Mouse (Mus musculus) kidney, embryonic 15.5 days (tissue): ENCODE measurements around the gene Fam167b. TPM values are rescaled to one million over a fixed set of nuclear protein-coding genes. Genes with fewer than 3 reads are reported as not detected.

Experiments
- ATAC-seq: fragments of 200-750 bp; cut with Nextera tagmentation; replicated peaks from 2 replicates; pipeline ENCODE4 v1.8.0; 2017; ENCODE audit warnings: moderate TSS enrichment; ENCODE audit not compliant: low FRiP score
- H3K27ac ChIP-seq: fragments of 300-500 bp; sonication (generic); 2 replicates; pipeline ENCODE4 v1.5.1; 2015; ENCODE audit warnings: mild to moderate bottlenecking, inconsistent platforms
- H3K27me3 ChIP-seq: fragments of 300-500 bp; sonication (generic); 2 replicates; pipeline ENCODE4 v1.6.1; 2015; ENCODE audit warnings: inconsistent platforms
- H3K36me3 ChIP-seq: fragments of 300-500 bp; sonication (generic); 2 replicates; pipeline ENCODE4 v1.6.1; 2015; ENCODE audit warnings: inconsistent platforms
- H3K4me1 ChIP-seq: fragments of 300-500 bp; sonication (generic); 2 replicates; pipeline ENCODE4 v1.6.1; 2015; ENCODE audit warnings: inconsistent platforms
- H3K4me2 ChIP-seq: fragments of 300-500 bp; sonication (generic); 2 replicates; pipeline ENCODE4 v1.6.1; 2015; ENCODE audit warnings: moderate library complexity, mild to moderate bottlenecking, inconsistent platforms
- H3K4me3 ChIP-seq: fragments of 300-500 bp; sonication (generic); replicated peaks from 2 replicates; pipeline ENCODE4 v1.5.1; 2015; ENCODE audit warnings: mild to moderate bottlenecking, inconsistent platforms
- H3K9ac ChIP-seq: fragments of 300-500 bp; sonication (generic); 2 replicates; pipeline ENCODE4 v1.6.1; 2015; ENCODE audit warnings: mild to moderate bottlenecking, inconsistent platforms
- H3K9me3 ChIP-seq: fragments of 300-500 bp; sonication (generic); replicated peaks from 2 replicates; pipeline ENCODE4 v1.6.1; 2016; ENCODE audit warnings: inconsistent platforms
- WGBS: fragments of 180-500 bp; shearing (Covaris S2); methylation state at CpG from one replicate; pipeline ENCODE4 v1.1.7; 2015; ENCODE audit warnings: mixed read lengths; 5-methylcytosine and 5-hydroxymethylcytosine counted together
- polyA plus RNA-seq: library from polyadenylated mRNA; unstranded; fragments of >200 nt; fragmentation: Nextera tagmentation; extraction: Ambion mirVana; gene quantifications from 2 replicates; pipeline ENCODE4 v1.2.1, GENCODE M21; 2015

The Fam167b gene
- polyA plus RNA-seq, 1 experiment from 2014 or later, result 29.1 TPM

DNA sequence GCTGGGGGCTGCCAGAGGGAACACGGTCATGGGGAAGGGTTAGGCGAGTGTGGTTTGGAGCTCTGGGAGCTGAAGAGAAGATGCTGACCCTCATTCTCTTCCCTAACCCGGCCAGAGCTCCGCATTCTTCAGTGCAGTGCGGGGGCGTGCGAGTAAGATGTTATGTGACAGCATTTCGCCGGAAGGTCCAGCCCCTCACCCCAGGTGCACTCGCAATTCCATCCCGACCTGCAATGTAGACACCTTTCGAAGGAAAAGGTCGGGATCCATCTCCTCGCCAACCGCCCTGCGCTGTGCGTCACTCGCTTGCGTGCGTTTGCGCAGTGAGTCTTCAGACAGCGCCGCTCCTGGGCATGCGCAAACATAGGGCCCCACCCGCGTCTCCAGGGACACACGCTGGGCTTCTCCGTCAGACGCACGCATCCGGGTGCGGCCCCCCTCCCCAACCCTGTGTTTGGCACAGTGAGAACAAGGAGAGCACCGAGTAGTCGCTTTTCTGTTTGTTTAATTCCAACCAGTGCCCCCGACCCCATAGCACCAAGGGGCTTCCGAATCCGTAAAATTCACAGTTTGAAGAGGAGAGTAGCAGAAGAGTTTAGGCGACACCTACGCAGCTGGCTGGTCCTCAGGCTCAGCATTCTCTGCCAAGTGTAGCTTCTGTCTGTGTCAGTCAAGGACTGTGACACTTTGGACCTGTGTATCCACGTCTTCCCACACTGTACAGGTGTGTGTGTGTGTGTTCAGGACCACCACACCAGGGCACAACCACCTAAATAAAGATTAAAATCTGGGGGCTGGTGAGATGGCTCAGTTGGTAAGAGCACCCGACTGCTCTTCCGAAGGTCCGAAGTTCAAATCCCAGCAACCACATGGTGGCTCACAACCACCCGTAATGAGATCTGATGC lies 40.7 kb upstream of the Fam167b start, which contains the start of gene Iqcc:
Gene Iqcc (minus strand): TSS at position 314 of the 906 bp plus-strand sequence.
- H3K9me3 ChIP-seq, result no peaks in the 10 kb centered on the region
- peak; percentile 90 for ATAC-seq
- H3K9ac ChIP-seq, result peak within 1 kb of the TSS; percentile 76
- WGBS, result 5% methylated on average over 44 of the region's 44 CpGs
- H3K4me1 ChIP-seq, result peaks cover 37% of the 10 kb centered on the region
- H3K4me2 ChIP-seq, result peak within 1 kb of the TSS; percentile 86
- peak within 1 kb of the TSS; percentile 73 for H3K4me3 ChIP-seq
- peak within 1 kb of the TSS; percentile 88 for H3K27ac ChIP-seq
- H3K36me3 ChIP-seq, result peaks cover 22% of the 10 kb centered on the region
- H3K27me3 ChIP-seq, result no peaks in the 10 kb centered on the region

DNA sequence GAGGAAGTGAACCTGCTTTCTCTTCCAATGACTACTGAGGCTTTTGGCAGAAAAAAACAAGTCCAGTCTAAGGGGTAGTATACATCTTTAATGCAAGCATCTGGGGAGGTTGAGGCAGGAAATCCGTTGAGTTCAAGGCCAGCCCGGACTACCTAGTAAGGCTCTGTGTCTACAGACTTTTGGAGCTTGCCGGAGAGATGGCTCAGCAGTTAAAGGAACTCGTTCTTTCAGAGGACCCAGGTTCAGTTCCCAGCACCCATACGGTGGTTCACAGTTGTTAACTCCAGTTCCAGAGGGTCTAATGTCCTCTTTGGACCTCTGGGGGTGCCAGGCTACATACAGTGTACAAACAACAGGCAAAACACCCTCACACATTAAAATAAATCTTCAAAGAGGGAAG lies 39.7 kb upstream of the Fam167b start:
- WGBS, result 96% methylated on average over 5 of the region's 5 CpGs
- Histone ChIP-seq H3K4me3 (peak overlapping the region; percentile 73), H3K9me3 (no peaks in the 10 kb centered on the region), H3K27me3 (no peaks in the 10 kb centered on the region), H3K4me1 (peaks cover 34% of the 10 kb centered on the region), H3K9ac (peak overlapping the region; percentile 76), H3K4me2 (peak overlapping the region; percentile 86), H3K27ac (peak overlapping the region; percentile 88; the same call in 1 of the 2 replicates), H3K36me3 (peaks cover 22% of the 10 kb centered on the region)
- no peak for ATAC-seq

DNA sequence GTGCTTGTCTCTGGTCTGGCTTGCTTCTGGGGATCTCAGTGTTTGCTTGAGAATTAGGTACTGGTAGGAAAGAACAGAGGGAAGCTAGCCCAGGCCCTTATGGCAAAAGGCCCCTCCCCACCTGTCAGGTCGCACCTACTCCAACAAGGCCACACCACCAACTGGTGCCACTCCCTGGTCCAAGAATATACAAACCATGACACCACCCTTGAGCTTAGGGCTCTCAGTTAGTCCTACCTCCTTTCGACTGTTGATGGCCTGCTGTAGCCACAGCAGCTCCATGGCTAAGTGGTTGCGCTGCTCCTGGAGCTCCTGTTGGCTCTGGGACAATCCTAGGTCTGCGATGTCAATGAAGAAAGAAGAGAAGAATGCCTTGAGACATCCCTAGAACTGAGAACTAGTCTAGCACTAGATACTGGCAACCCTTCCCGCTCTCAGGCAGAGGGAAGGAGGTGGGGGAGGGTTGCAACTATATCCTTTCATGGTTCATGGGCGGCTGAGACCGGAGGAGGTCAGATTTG lies 38.8 kb upstream of the Fam167b start:
- no peak overlapping the region for H3K4me2 ChIP-seq
- no peak for ATAC-seq
- no peak overlapping the region for H3K9ac ChIP-seq
- 75% methylated on average over 7 of the region's 7 CpGs for WGBS
- peaks cover 26% of the 10 kb centered on the region for H3K4me1 ChIP-seq
- no peak overlapping the region for H3K27ac ChIP-seq
- peaks cover 22% of the 10 kb centered on the region for H3K36me3 ChIP-seq
- no peak overlapping the region for H3K4me3 ChIP-seq
- H3K27me3 ChIP-seq, result no peaks in the 10 kb centered on the region
- no peaks in the 10 kb centered on the region for H3K9me3 ChIP-seq

DNA sequence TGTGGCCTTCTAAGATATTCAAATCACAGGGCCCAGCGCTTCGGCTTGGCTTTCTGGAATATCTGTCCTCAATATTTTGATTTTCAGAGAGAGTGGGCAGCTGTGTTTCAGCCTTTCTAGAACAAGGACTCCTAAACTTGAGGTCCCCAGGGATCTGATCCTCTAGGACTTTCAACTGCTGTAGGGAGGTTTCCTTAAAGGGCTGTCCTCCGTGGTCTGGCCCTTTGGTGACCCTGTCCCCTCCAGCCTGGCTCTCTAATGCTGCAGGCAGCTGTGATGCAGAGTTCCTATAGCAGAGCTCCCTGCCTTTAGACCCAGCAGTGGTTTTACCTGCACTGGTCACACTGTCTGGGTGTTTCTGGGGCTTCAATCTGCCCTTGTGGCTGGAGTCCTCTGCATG lies 38.3 kb upstream of the Fam167b start:
- 90% methylated on average over 3 of the region's 3 CpGs for WGBS
- H3K36me3 ChIP-seq, result peaks cover 22% of the 10 kb centered on the region

DNA sequence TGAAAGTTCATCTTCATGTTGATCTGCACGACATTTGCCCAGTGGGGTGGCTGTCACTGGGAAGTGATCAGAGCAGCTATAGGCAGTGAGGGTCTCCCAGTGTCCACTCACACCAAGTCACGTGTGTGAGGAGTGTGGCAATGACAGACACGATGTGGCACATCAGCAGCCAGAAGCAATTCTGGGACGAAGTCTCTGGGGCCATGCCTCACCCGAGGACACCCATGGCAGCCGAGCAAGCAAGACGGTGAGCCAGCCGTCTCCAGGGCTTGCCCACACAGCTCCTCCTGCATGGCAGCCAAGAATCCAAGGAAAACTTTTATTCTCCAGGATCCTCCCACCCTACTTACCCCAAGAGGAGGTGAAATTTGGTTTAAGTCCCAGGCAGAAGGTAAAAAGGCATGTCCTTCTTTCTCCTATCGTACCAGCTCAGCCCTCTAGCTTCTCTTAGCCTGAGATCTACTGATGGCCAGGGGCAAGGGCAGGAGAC lies 37.5 kb upstream of the Fam167b start:
- ATAC-seq, result no peak
- Histone ChIP-seq H3K4me3 (no peak overlapping the region), H3K4me1 (peaks cover 24% of the 10 kb centered on the region), H3K9me3 (no peaks in the 10 kb centered on the region), H3K9ac (no peak overlapping the region), H3K27me3 (no peaks in the 10 kb centered on the region), H3K27ac (no peak overlapping the region), H3K36me3 (peaks cover 22% of the 10 kb centered on the region), H3K4me2 (no peak overlapping the region)
- WGBS, result 86% methylated on average over 9 of the region's 9 CpGs

More for the DNA sequence above, 38.3 kb upstream of the Fam167b start:
- H3K27me3 ChIP-seq, result no peaks in the 10 kb centered on the region
- no peak overlapping the region for H3K4me2 ChIP-seq
- H3K27ac ChIP-seq, result no peak overlapping the region
- no peak overlapping the region for H3K4me3 ChIP-seq
- ATAC-seq, result no peak
- no peaks in the 10 kb centered on the region for H3K9me3 ChIP-seq
- H3K9ac ChIP-seq, result no peak overlapping the region
- H3K4me1 ChIP-seq, result peaks cover 26% of the 10 kb centered on the region

DNA sequence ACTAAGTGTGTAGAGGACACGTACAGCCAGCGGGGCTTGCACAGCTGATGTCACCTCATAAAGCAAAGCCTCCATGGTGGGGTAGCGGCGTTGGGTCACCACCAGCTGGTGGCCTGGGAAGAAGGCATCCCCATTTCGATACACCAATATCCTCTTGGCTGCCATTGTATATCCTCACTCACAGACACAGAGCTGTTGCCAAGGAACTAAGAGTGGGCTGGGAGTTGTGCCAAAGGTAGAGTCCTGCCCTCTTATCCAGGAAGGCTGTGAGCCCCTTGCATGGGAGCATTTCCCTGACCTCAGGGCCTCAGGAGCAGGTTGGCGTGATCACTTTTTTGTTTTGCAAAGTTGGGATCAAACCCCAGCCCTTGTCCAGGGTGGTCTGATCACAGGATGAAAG lies 35.7 kb upstream of the Fam167b start, which contains the start of gene Dcdc2b:
Gene Dcdc2b (minus strand): TSS at position 165 of the 400 bp plus-strand sequence.
- WGBS, result 86% methylated on average over 6 of the region's 6 CpGs
- Histone ChIP-seq H3K9me3 (no peaks in the 10 kb centered on the region), H3K4me2 (no peak within 1 kb of the TSS), H3K36me3 (peaks cover 32% of the 10 kb centered on the region), H3K27me3 (no peaks in the 10 kb centered on the region), H3K9ac (no peak within 1 kb of the TSS), H3K4me3 (no peak within 1 kb of the TSS), H3K27ac (no peak within 1 kb of the TSS), H3K4me1 (peaks cover 18% of the 10 kb centered on the region)
- no peak for ATAC-seq

DNA sequence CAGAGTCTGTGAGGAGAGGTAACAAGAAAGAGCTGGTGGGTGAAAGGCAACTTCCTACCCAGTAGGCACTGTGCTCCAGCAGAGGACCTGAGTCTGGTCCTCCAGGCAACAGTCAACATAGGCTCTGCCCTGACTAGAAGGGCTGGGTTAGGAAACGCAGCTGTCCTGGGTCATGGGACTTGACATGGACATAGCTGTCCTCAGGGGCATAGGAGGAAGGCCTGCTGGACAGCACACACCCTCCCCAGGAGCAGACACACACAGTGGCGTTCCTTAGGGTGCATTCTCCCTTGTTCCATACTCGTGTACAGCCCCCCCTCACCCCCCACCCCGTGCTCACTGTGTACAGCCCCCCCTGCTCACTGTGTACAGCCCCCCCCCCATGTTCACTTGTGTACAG lies 32.1 kb upstream of the Fam167b start:
- Histone ChIP-seq H3K9ac (no peak overlapping the region), H3K4me2 (no peak overlapping the region), H3K4me3 (no peak overlapping the region), H3K4me1 (0 out of 2 replicates have a peak, but pooled peaks cover 3% of the 10 kb centered on the region), H3K27ac (no peak overlapping the region), H3K27me3 (no peaks in the 10 kb centered on the region), H3K36me3 (peaks cover 40% of the 10 kb centered on the region), H3K9me3 (no peaks in the 10 kb centered on the region)
- no peak; the same call in 1 of the 2 replicates for ATAC-seq
- 67% methylated on average over 4 of the region's 4 CpGs for WGBS

DNA sequence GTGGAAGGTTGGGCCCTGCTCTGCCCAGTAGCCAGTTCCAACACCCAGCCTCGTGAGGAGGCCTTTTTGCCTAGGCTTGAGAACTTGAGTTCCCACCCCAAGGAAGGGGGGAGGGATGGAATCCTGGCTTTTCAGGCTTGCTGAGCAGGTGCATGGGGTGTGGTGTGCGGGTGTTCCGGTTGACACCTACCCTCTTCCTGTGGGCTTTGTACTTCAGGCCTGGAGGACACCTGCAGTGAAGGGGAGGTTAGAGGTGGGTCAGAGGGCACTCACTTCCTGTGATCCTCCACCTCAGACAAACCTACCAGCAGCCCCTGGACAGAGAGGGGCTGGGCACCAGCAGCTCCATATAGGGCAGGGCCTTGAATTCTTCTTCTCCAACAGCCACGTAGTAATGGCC lies 31.7 kb upstream of the Fam167b start:
- H3K9ac ChIP-seq, result 0 out of 2 replicates have a peak overlapping the region, but pooled peaks have one; percentile 22
- H3K36me3 ChIP-seq, result peaks cover 43% of the 10 kb centered on the region
- ATAC-seq, result 0 out of 2 replicates have a peak, but pooled peaks have one; percentile 31
- no peaks in the 10 kb centered on the region for H3K9me3 ChIP-seq
- H3K4me1 ChIP-seq, result 0 out of 2 replicates have a peak, but pooled peaks cover 3% of the 10 kb centered on the region
- WGBS, result 65% methylated on average over 4 of the region's 4 CpGs
- H3K4me3 ChIP-seq, result no peak overlapping the region
- H3K4me2 ChIP-seq, result no peak overlapping the region
- no peak overlapping the region for H3K27ac ChIP-seq
- no peaks in the 10 kb centered on the region for H3K27me3 ChIP-seq

DNA sequence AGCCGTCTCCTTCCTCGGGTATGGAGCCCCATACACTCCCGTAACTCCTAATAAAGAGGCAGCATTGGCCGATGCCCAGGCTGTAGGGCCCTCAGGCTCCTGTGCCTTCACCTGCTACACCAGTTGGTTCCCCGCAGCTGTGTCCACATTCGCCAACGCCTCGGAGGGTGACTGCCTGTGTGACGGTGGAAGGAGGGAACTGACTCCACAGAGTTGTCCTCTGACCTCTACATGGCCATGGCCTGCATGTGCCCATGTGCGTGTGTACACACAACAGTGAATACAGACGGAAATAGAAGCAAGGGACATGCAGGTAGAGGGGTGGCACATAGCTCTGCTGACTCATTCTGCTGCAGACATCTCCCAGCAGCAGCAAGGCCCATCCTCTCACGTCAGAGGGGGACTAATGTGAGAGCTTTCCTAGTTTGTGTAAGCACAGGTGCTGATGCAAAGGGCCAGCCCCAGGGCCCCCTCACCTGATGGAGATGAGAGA lies 30.8 kb upstream of the Fam167b start:
- H3K4me1 ChIP-seq, result 0 out of 2 replicates have a peak, but pooled peaks cover 3% of the 10 kb centered on the region
- H3K36me3 ChIP-seq, result peaks cover 51% of the 10 kb centered on the region
- no peak overlapping the region for H3K4me3 ChIP-seq
- no peaks in the 10 kb centered on the region for H3K9me3 ChIP-seq
- H3K4me2 ChIP-seq, result no peak overlapping the region
- no peaks in the 10 kb centered on the region for H3K27me3 ChIP-seq
- WGBS, result 82% methylated on average over 12 of the region's 12 CpGs
- H3K27ac ChIP-seq, result no peak overlapping the region
- H3K9ac ChIP-seq, result no peak overlapping the region
- ATAC-seq, result 0 out of 2 replicates have a peak, but pooled peaks have one; percentile 13

DNA sequence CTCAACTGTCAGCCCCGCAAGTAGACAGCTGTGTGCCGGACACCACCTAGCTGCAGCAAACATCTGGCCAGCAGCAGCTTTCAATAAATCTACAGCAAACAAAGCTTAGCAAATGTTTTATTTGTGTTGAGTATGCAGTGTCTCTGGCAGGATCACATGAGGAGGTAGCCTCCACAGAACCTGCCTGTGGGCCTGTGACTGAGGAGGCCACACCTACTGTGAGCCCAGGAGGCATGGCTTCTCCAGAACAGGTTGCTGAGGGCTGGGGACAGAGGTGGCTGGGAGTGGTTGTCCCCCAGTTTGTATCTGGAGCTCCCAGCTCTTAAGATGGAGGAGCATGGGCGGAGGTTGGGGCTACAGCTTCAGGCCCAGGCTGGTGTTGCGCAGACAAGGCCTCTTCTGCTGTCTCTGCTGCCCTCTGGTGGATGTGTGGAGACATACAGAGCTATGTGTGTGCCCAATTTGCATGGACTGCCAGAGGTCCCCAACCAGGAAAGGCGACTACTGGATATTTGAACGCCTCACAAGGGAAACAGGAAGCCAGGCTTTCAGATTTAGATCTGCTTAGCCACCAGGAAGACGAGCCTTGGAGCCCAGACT lies 30.2 kb upstream of the Fam167b start:
- no peak overlapping the region for H3K4me3 ChIP-seq
- H3K9ac ChIP-seq, result no peak overlapping the region
- peaks cover 58% of the 10 kb centered on the region for H3K36me3 ChIP-seq
- 33% methylated on average over 7 of the region's 7 CpGs for WGBS
- no peaks in the 10 kb centered on the region for H3K9me3 ChIP-seq
- no peak overlapping the region for H3K27ac ChIP-seq
- peak; percentile 73; the same call in 1 of the 2 replicates for ATAC-seq
- 0 out of 2 replicates have a peak, but pooled peaks cover 3% of the 10 kb centered on the region for H3K4me1 ChIP-seq
- no peaks in the 10 kb centered on the region for H3K27me3 ChIP-seq
- H3K4me2 ChIP-seq, result no peak overlapping the region

DNA sequence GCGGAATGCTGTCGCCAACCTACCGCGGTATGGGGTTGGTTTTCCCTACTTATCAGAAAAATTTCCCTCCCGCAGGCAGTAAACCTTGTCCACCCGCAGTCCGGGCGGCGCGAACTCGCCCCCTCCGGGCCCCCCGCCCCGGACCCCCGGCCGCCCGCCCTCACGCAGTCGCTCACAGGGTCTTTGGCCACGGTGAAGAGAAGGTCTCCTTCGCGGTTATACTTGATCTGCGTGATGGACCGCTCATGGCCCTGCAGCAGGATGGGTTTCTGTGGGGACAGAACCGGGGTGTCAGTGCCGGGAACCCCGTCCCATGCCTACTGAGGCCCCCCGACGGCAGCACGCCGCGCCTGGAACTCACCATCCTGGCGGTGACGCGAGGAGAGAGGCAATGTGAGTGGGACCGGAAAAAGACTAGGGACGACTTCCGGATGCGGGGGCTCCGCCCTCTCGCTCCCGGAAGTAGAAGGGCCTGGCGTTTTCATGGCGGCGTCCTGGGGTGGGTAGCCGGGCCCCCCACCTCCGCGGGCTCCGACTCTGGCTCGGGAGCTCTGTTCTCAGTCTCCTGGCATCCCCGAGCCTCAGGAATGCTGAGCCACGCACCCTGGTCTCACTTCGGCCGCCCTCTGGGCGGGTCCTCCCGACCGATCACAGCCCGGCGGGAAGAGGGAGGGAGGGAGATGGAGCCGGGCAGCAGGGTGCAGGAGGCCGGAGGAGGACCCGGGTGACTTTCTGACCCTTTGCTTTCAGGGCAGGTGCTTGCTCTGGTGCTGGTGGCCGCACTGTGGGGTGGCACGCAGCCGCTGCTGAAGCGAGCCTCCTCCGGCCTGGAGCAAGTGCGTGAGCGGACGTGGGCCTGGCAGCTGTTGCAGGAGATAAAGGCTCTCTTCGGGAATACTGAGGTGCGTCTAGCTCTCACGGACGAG lies 22.1 kb upstream of the Fam167b start, which contains the start of the genes Eif3i and Tmem234:
Gene Eif3i (minus strand): TSS at position 416 of the 926 bp plus-strand sequence.
Gene Tmem234 (plus strand): TSS at position 436 of the 926 bp plus-strand sequence.
- Histone ChIP-seq H3K4me2 (peak within 1 kb of the TSS; percentile 84), H3K27me3 (no peaks in the 10 kb centered on the region), H3K36me3 (peaks cover 71% of the 10 kb centered on the region), H3K4me3 (peak within 1 kb of the TSS; percentile 96), H3K9ac (peak within 1 kb of the TSS; percentile 96), H3K9me3 (no peaks in the 10 kb centered on the region), H3K27ac (peak within 1 kb of the TSS; percentile 84), H3K4me1 (peaks cover 30% of the 10 kb centered on the region)
- ATAC-seq, result peak; percentile 89
- under 1% methylated on average over 74 of the region's 74 CpGs for WGBS
